Mouse (Mus musculus) CH12.LX (cell line): ENCODE results near the gene Sgip1. TPM values are rescaled to one million over a fixed set of nuclear protein-coding genes. Genes with fewer than 3 reads are reported as not detected.

Experiments used
- DNase-seq: peaks from one replicate; pipeline ENCODE4 v3.0.0-alpha.2; 2013; ENCODE audit errors: extremely low read depth
- H3K27ac ChIP-seq: 2 replicates; pipeline ENCODE4 v1.5.1; 2012; ENCODE audit warnings: low read depth, mild to moderate bottlenecking, control low read depth, moderate library complexity; ENCODE audit not compliant: insufficient read depth
- H3K27me3 ChIP-seq: replicated peaks from 2 replicates; pipeline ENCODE3; 2012; ENCODE audit warnings: inconsistent platforms
- H3K36me3 ChIP-seq, 2 experiments: replicated peaks in 1 of 2; 2 replicates each; pipeline versions ENCODE3 to v1.6.1; 2012; ENCODE audit warnings: inconsistent platforms in 1 of 2, low read length in 1 of 2, mild to moderate bottlenecking in 1 of 2, mixed read lengths in 1 of 2, moderate library complexity in 1 of 2; ENCODE audit not compliant: control insufficient read depth in 1 of 2, insufficient read depth in 1 of 2
- H3K4me1 ChIP-seq, 2 experiments: 2 replicates each; pipeline ENCODE4 v1.6.1; 2012; ENCODE audit warnings: inconsistent platforms in 1 of 2, moderate library complexity in 1 of 2; ENCODE audit not compliant: insufficient read depth in 2 of 2, control insufficient read depth in 1 of 2
- H3K4me2 ChIP-seq: 2 replicates; pipeline ENCODE4 v1.6.1; 2012; ENCODE audit warnings: low read depth, mild to moderate bottlenecking, control low read depth; ENCODE audit not compliant: poor library complexity, insufficient read depth, severe bottlenecking
- H3K4me3 ChIP-seq, 3 experiments: fragments of 150-350 bp in 1 of 3; sonication (generic) in 1 of 3; replicated peaks in 1 of 3; 2 replicates each; pipeline versions ENCODE3 to v1.5.1; 2011 to 2012; ENCODE audit warnings: low read depth in 2 of 3, low read length in 2 of 3, mild to moderate bottlenecking in 2 of 3, moderate library complexity in 2 of 3, control low read depth in 1 of 3, improper control_type of control experiment in 1 of 3, inconsistent platforms in 1 of 3, mixed read lengths in 1 of 3; ENCODE audit not compliant: poor library complexity in 1 of 3
- H3K79me2 ChIP-seq: replicated peaks from 2 replicates; pipeline ENCODE4 v1.6.1; 2012; ENCODE audit warnings: mild to moderate bottlenecking, moderate library complexity; ENCODE audit not compliant: control insufficient read depth, poor library complexity, insufficient read depth, severe bottlenecking; ENCODE audit errors: extremely low read depth
- H3K9ac ChIP-seq: 2 replicates; pipeline ENCODE4 v1.6.1; 2012; ENCODE audit warnings: low read depth, mild to moderate bottlenecking, control low read depth, moderate library complexity; ENCODE audit not compliant: insufficient read depth
- H3K9me3 ChIP-seq: replicated peaks from 2 replicates; pipeline ENCODE3; 2012; ENCODE audit warnings: low read length, inconsistent platforms, mixed read lengths
- BHLHE40 ChIP-seq: IDR thresholded peaks from 2 replicates; pipeline ENCODE4 v1.6.1; 2011; ENCODE audit warnings: mild to moderate bottlenecking, low read depth, low read length, improper control_type of control experiment
- CHD1 ChIP-seq: IDR thresholded peaks from 2 replicates; pipeline ENCODE4 v1.6.1; 2012; ENCODE audit warnings: low read depth, low read length, improper control_type of control experiment, inconsistent platforms
- CHD2 ChIP-seq: IDR thresholded peaks from 2 replicates; pipeline ENCODE4 v1.6.1; 2011; ENCODE audit warnings: low read length, improper control_type of control experiment
- EP300 ChIP-seq: IDR thresholded peaks from 2 replicates; pipeline ENCODE4 v1.6.1; 2011; ENCODE audit warnings: low read length, improper control_type of control experiment
- ETS1 ChIP-seq: conservative IDR thresholded peaks from 2 replicates; pipeline ENCODE4 v1.6.1; 2012; ENCODE audit warnings: low read depth, mild to moderate bottlenecking, inconsistent platforms, low read length, improper control_type of control experiment, moderate library complexity
- GABPA ChIP-seq: IDR thresholded peaks from 2 replicates; pipeline ENCODE4 v1.6.1; 2012; ENCODE audit warnings: low read depth, low read length, improper control_type of control experiment, inconsistent platforms; ENCODE audit not compliant: insufficient replicate concordance
- IRF4 ChIP-seq: IDR thresholded peaks from 2 replicates; pipeline ENCODE4 v1.6.1; 2014; ENCODE audit warnings: low read depth, mild to moderate bottlenecking, inconsistent platforms, low read length, improper control_type of control experiment
- KAT2A ChIP-seq: IDR thresholded peaks from 2 replicates; pipeline ENCODE4 v1.6.1; 2012; ENCODE audit warnings: low read length, improper control_type of control experiment, inconsistent platforms; ENCODE audit not compliant: insufficient replicate concordance
- MAZ ChIP-seq: IDR thresholded peaks from 2 replicates; pipeline ENCODE4 v1.6.1; 2012; ENCODE audit warnings: low read depth, mild to moderate bottlenecking, inconsistent platforms, low read length, improper control_type of control experiment, moderate library complexity
- MEF2A ChIP-seq: IDR thresholded peaks from 2 replicates; pipeline ENCODE4 v1.6.1; 2014; ENCODE audit warnings: low read depth, mild to moderate bottlenecking, inconsistent platforms, low read length, improper control_type of control experiment, borderline replicate concordance
- MYC ChIP-seq: IDR thresholded peaks from 2 replicates; pipeline ENCODE4 v1.6.1; 2011; ENCODE audit warnings: low read depth, mild to moderate bottlenecking, improper control_type of control experiment, low read length
- NELFE ChIP-seq: IDR thresholded peaks from 2 replicates; pipeline ENCODE4 v1.6.1; 2011; ENCODE audit warnings: low read depth, low read length, improper control_type of control experiment
- POLR2AphosphoS2 ChIP-seq: IDR thresholded peaks from 2 replicates; pipeline ENCODE4 v1.6.1; 2011; ENCODE audit warnings: low read depth, low read length, improper control_type of control experiment
- RCOR1 ChIP-seq: conservative IDR thresholded peaks from 2 replicates; pipeline ENCODE4 v1.6.1; 2012; ENCODE audit warnings: low read depth, mild to moderate bottlenecking, inconsistent platforms, low read length, improper control_type of control experiment
- SMC3 ChIP-seq: IDR thresholded peaks from 2 replicates; pipeline ENCODE4 v1.6.1; 2011; ENCODE audit warnings: low read depth, low read length, improper control_type of control experiment
- TBP ChIP-seq: conservative IDR thresholded peaks from 2 replicates; pipeline ENCODE4 v1.6.1; 2011; ENCODE audit warnings: low read depth, low read length, improper control_type of control experiment
- UBTF ChIP-seq: IDR thresholded peaks from 2 replicates; pipeline ENCODE4 v1.6.1; 2012; ENCODE audit warnings: low read depth, mild to moderate bottlenecking, inconsistent platforms, low read length, improper control_type of control experiment, moderate library complexity
- USF1 ChIP-seq: IDR thresholded peaks from 2 replicates; pipeline ENCODE4 v1.6.1; 2014; ENCODE audit warnings: low read depth, mild to moderate bottlenecking, inconsistent platforms, low read length, improper control_type of control experiment
- USF2 ChIP-seq: conservative IDR thresholded peaks from 2 replicates; pipeline ENCODE4 v1.6.1; 2011; ENCODE audit warnings: low read depth, low read length, improper control_type of control experiment
- ZC3H11A ChIP-seq: IDR thresholded peaks from 2 replicates; pipeline ENCODE4 v1.6.1; 2012; ENCODE audit warnings: low read depth, mild to moderate bottlenecking, inconsistent platforms, low read length, improper control_type of control experiment
- ZKSCAN1 ChIP-seq: IDR thresholded peaks from 2 replicates; pipeline ENCODE4 v1.6.1; 2012; ENCODE audit warnings: low read depth, inconsistent platforms, low read length, improper control_type of control experiment, borderline replicate concordance
- ZNF384 ChIP-seq: IDR thresholded peaks from 2 replicates; pipeline ENCODE4 v1.6.1; 2012; ENCODE audit warnings: low read depth, low read length, improper control_type of control experiment, inconsistent platforms
- dilution Hi-C: fragments of 300-500 bp; cut with MboI; formaldehyde crosslinking; loops from 2 replicates; pipeline ENCODE4 v1.14.3; 2020; ENCODE audit warnings: low sequenced_read_pairs; ENCODE audit not compliant: extremely low pct_unique_long_range_greater_than_20kb, extremely low pct_ligation_motif_present
- in situ Hi-C: fragments of 300-500 bp; cut with MboI; formaldehyde crosslinking; loops from 3 replicates; pipeline ENCODE4 v1.14.3; 2019; ENCODE audit warnings: low sequenced_read_pairs, low pct_ligation_motif_present, low pct_unique_long_range_greater_than_20kb, mixed read lengths
- polyA plus RNA-seq: library from polyadenylated mRNA; unstranded; fragments of >175 nt; gene quantifications from 2 replicates; pipeline ENCODE4 v1.2.1, GENCODE M21; 2012; ENCODE audit warnings: low read depth; ENCODE audit not compliant: insufficient read length
- total RNA-seq, 2 experiments: library from RNA; depleted of rRNA; stranded (reverse); fragments of 300-350 nt in 1 of 2; fragments of >200 nt in 1 of 2; gene quantifications; 2 replicates each; pipeline ENCODE4 v1.2.3; 2012 to 2014

Gene Sgip1
- total and polyA plus RNA-seq, 3 experiments = 0.07 to 0.39 (median 0.21) TPM

DNA sequence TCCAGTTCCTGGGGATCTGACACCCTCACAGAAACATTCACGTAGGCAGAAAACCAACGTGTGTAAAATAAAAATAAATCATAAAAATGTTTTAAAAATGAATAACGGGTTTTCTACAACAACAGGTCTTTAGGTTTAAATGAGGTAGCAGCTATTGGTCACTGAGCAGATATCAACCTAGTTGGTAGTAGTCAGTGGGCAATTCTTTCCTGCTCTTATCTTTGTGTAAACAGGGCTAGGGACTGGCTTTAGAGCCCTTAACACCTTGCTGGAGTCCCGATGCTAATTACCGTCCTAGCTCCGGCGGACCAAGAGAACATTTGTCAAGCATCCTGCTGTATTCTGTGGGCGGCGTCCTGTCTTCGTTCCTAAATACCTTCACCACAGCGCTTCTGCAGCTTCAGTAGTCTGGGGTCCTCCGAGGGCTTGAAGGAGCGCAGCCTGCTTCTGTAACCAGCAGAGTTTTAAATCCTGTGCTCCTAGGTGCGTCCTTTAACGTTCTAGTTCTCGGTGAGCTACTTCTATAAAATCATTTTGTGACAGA, 236.8 kb downstream of the Sgip1 start:
- TF ChIP-seq ZNF384 (no peak), GABPA (no peak), MEF2A (no peak), ETS1 (no peak), UBTF (no peak), ZC3H11A (no peak), IRF4 (no peak), RCOR1 (no peak), USF1 (no peak), MYC (no peak)
- Histone ChIP-seq H3K27me3 (no peaks in the 10 kb centered on the region), H3K9me3 (no peaks in the 10 kb centered on the region), H3K36me3 (no peaks in the 10 kb centered on the region), H3K4me1 (peaks cover 3 to 11% of the 10 kb centered on the region in 2 experiments; a peak in 2 of 4 replicates), H3K9ac (no peak overlapping the region), H3K4me2 (no peak overlapping the region), H3K79me2 (no peaks in the 10 kb centered on the region), H3K4me3 (no peak overlapping the region), H3K27ac (no peak overlapping the region)
- in situ Hi-C loops (loop anchor here (25.0 kb wide), 1 partner anchor 359 kb away; no protein-coding TSS in a partner anchor), dilution Hi-C loops (no loop called here)
- no peak for DNase-seq

- no peak for TF ChIP-seq MYC
- no peak for TF ChIP-seq NELFE
- TF ChIP-seq IRF4 = no peak
- TF ChIP-seq CHD1 = no peak
- no peak for TF ChIP-seq POLR2AphosphoS2
- no peak for TF ChIP-seq ZKSCAN1
- no peak for TF ChIP-seq ZNF384
- no peak for TF ChIP-seq ZC3H11A
- no peak for TF ChIP-seq GABPA
- TF ChIP-seq KAT2A = no peak
- no peak for TF ChIP-seq RCOR1
- TF ChIP-seq CHD2 = no peak
- TF ChIP-seq MEF2A = no peak
- TF ChIP-seq TBP = no peak
- TF ChIP-seq MAZ = no peak
- no peak for TF ChIP-seq BHLHE40
- no peak for TF ChIP-seq SMC3
- TF ChIP-seq USF2 = no peak
- no peak for TF ChIP-seq EP300
- dilution Hi-C loops (no loop called here), in situ Hi-C loops (loop anchor here (25.0 kb wide), 1 partner anchor 359 kb away; no protein-coding TSS in a partner anchor)
- no peak within 1 kb of the TSS for H3K9ac ChIP-seq
- H3K4me2 ChIP-seq = peak within 1 kb of the TSS; percentile 33; the same call in 1 of the 2 replicates
- no peak for DNase-seq
- peaks cover 3 to 11% of the 10 kb centered on the region in 2 experiments; a peak in 2 of 4 replicates for H3K4me1 ChIP-seq
- no peak within 1 kb of the TSS for H3K4me3 ChIP-seq
- H3K27ac ChIP-seq = no peak within 1 kb of the TSS
- H3K36me3 ChIP-seq = no peaks in the 10 kb centered on the region
- H3K79me2 ChIP-seq = no peaks in the 10 kb centered on the region
- H3K9me3 ChIP-seq = no peaks in the 10 kb centered on the region
- H3K27me3 ChIP-seq = no peaks in the 10 kb centered on the region
These were observed 237.3 kb downstream of the Sgip1 start, which contains the start of gene Tctex1d1 for GRCm38 (mm10) chr4:102978440-102978839. Gene Tctex1d1 (plus strand): TSS chr4:102978606.
